Mouse (Mus musculus) heart, postnatal 0 days (tissue): Measurements from ENCODE around the gene Pola1. TPM values are rescaled to one million over a fixed set of nuclear protein-coding genes. Genes with fewer than 3 reads are reported as not detected.

Source experiments
- ATAC-seq: fragments of 200-750 bp; cut with Nextera tagmentation; 2 replicates; pipeline ENCODE4 v1.8.0; 2017; ENCODE audit warnings: low read depth, moderate number of reproducible peaks, moderate library complexity; ENCODE audit not compliant: insufficient read depth
- DNase-seq: peaks from one replicate; pipeline ENCODE4 v3.0.0-alpha.2; 2016; ENCODE audit warnings: low spot score
- H3K27ac ChIP-seq: fragments of 300-500 bp; sonication (generic); 2 replicates; pipeline ENCODE4 v1.5.1; 2014; ENCODE audit warnings: low read depth, mild to moderate bottlenecking
- H3K27me3 ChIP-seq: fragments of 300-500 bp; sonication (generic); 2 replicates; pipeline ENCODE4 v1.6.1; 2014; ENCODE audit warnings: low read length, mixed read lengths; ENCODE audit not compliant: control insufficient read depth, insufficient read depth
- H3K36me3 ChIP-seq: fragments of 300-500 bp; sonication (generic); replicated peaks from 2 replicates; pipeline ENCODE4 v1.6.1; 2014; ENCODE audit warnings: low read length, mixed read lengths; ENCODE audit not compliant: control insufficient read depth, insufficient read depth
- H3K4me1 ChIP-seq: fragments of 300-500 bp; sonication (generic); 2 replicates; pipeline ENCODE4 v1.6.1; 2014; ENCODE audit warnings: antibody characterized with exemption; ENCODE audit not compliant: control insufficient read depth, insufficient read depth
- H3K4me2 ChIP-seq: fragments of 300-500 bp; sonication (generic); 2 replicates; pipeline ENCODE4 v1.6.1; 2014; ENCODE audit warnings: low read depth, mild to moderate bottlenecking, low read length, moderate library complexity
- H3K4me3 ChIP-seq: fragments of 300-500 bp; sonication (generic); 2 replicates; pipeline ENCODE4 v1.5.1; 2014; ENCODE audit warnings: low read depth, low read length
- H3K9ac ChIP-seq: fragments of 300-500 bp; sonication (generic); replicated peaks from 2 replicates; pipeline ENCODE4 v1.6.1; 2014; ENCODE audit warnings: low read depth, low read length, mixed read lengths
- H3K9me3 ChIP-seq: fragments of 300-500 bp; sonication (generic); replicated peaks from 2 replicates; pipeline ENCODE4 v1.6.1; 2016; ENCODE audit warnings: low read length; ENCODE audit not compliant: control insufficient read depth
- CTCF ChIP-seq: IDR thresholded peaks from 2 replicates; pipeline ENCODE4 v1.5.1; 2016; ENCODE audit warnings: antibody characterized with exemption, control low read depth, low read depth
- EP300 ChIP-seq: IDR thresholded peaks from 2 replicates; pipeline ENCODE4 v1.6.1; 2016; ENCODE audit warnings: antibody characterized with exemption, low read depth
- WGBS: fragments of 180-500 bp; shearing (Covaris S2); extraction: QIAGEN DNeasy Blood & Tissue Kit; methylation state at CpG from one replicate; pipeline ENCODE4 v1.1.7; 2014; 5-methylcytosine and 5-hydroxymethylcytosine counted together
- polyA plus RNA-seq: library from polyadenylated mRNA; unstranded; fragments of >200 nt; fragmentation: Nextera tagmentation; extraction: Ambion mirVana; gene quantifications from 2 replicates; pipeline ENCODE4 v1.2.1, GENCODE M21; 2015
- total RNA-seq: library from RNA; depleted of rRNA; stranded (reverse); fragments of >200 nt; gene quantifications from 2 replicates; pipeline ENCODE4 v1.2.3, GENCODE M21; 2014; ENCODE audit warnings: low replicate concordance; rRNA removed

Gene Pola1
- 2.9 and 4.7 TPM in 2 replicates for total RNA-seq
- polyA plus RNA-seq = 2.5 and 3.2 TPM in 2 replicates

GRCm38 (mm10) chrX:93631657-93632449, at the start of gene Pola1:
Pola1 (minus strand) TSS chrX:93632155.
- WGBS = 11% methylated on average over 53 of the region's 53 CpGs
- peak within 1 kb of the TSS; percentile 70 for H3K4me3 ChIP-seq
- ATAC-seq (peak; percentile 99), DNase-seq (peak; percentile 85)
- H3K36me3 ChIP-seq = no peaks in the 10 kb centered on the region
- H3K4me2 ChIP-seq = peak within 1 kb of the TSS; percentile 75
- peak within 1 kb of the TSS; percentile 63 for H3K9ac ChIP-seq
- H3K27ac ChIP-seq = peak within 1 kb of the TSS; percentile 30
- no peaks in the 10 kb centered on the region for H3K4me1 ChIP-seq
- H3K9me3 ChIP-seq = no peaks in the 10 kb centered on the region
- no peaks in the 10 kb centered on the region for H3K27me3 ChIP-seq
- TF ChIP-seq EP300 (no peak), CTCF (no peak)

- Histone ChIP-seq H3K27ac (no peak overlapping the region), H3K4me3 (no peak overlapping the region)
Measured at GRCm38 (mm10) chrX:93676228-93676627, 44.3 kb upstream of the Pola1 start.

GRCm38 (mm10) chrX:93674836-93675795, 43.2 kb upstream of the Pola1 start:
- Histone ChIP-seq H3K27ac (no peak overlapping the region), H3K9ac (no peak overlapping the region), H3K4me2 (peak overlapping the region; percentile 64), H3K36me3 (no peaks in the 10 kb centered on the region), H3K27me3 (no peaks in the 10 kb centered on the region), H3K4me3 (peak overlapping the region; percentile 40), H3K9me3 (no peaks in the 10 kb centered on the region), H3K4me1 (no peaks in the 10 kb centered on the region)
- peak; percentile 16 for DNase-seq
- TF ChIP-seq CTCF (no peak), EP300 (no peak)
- ATAC-seq = peak; percentile 79
- 16% methylated on average over 19 of the region's 19 CpGs for WGBS

More at GRCm38 (mm10) chrX:93676228-93676627, 44.3 kb upstream of the Pola1 start:
- no peak overlapping the region for H3K4me2 ChIP-seq
- no peaks in the 10 kb centered on the region for H3K36me3 ChIP-seq
- no peaks in the 10 kb centered on the region for H3K27me3 ChIP-seq
- no peaks in the 10 kb centered on the region for H3K9me3 ChIP-seq
- 58% methylated on average over 2 of the region's 2 CpGs for WGBS
- H3K4me1 ChIP-seq = no peaks in the 10 kb centered on the region
- DNase-seq (no peak), ATAC-seq (no peak)
- no peak for TF ChIP-seq CTCF
- TF ChIP-seq EP300 = no peak
- no peak overlapping the region for H3K9ac ChIP-seq

- no peaks in the 10 kb centered on the region for H3K36me3 ChIP-seq
- H3K9ac ChIP-seq = no peak overlapping the region
- WGBS = 30% methylated on average over 3 of the region's 3 CpGs
- DNase-seq (no peak), ATAC-seq (no peak)
- no peaks in the 10 kb centered on the region for H3K9me3 ChIP-seq
- no peak for TF ChIP-seq CTCF
- no peak for TF ChIP-seq EP300
- no peaks in the 10 kb centered on the region for H3K4me1 ChIP-seq
- H3K4me2 ChIP-seq = peak overlapping the region; percentile 64
- no peaks in the 10 kb centered on the region for H3K27me3 ChIP-seq
- no peak overlapping the region for H3K27ac ChIP-seq
- H3K4me3 ChIP-seq = 0 out of 2 replicates have a peak overlapping the region, but pooled peaks have one; percentile 40
Measured at GRCm38 (mm10) chrX:93674432-93674831, 42.5 kb upstream of the Pola1 start.

- 46% methylated on average over 4 of the region's 4 CpGs for WGBS
Measured at GRCm38 (mm10) chrX:93664787-93665186, 32.8 kb upstream of the Pola1 start.

More at GRCm38 (mm10) chrX:93664787-93665186, 32.8 kb upstream of the Pola1 start:
- TF ChIP-seq EP300 = no peak
- no peak for TF ChIP-seq CTCF
- Histone ChIP-seq H3K4me3 (no peak overlapping the region), H3K36me3 (no peaks in the 10 kb centered on the region), H3K27ac (no peak overlapping the region), H3K27me3 (no peaks in the 10 kb centered on the region), H3K4me2 (no peak overlapping the region), H3K4me1 (no peaks in the 10 kb centered on the region), H3K9ac (no peak overlapping the region), H3K9me3 (no peaks in the 10 kb centered on the region)
- DNase-seq (no peak), ATAC-seq (no peak)
